Mouse (Mus musculus): ENCODE results near the gene Fes. TPM values are rescaled to one million over a fixed set of nuclear protein-coding genes. Genes with fewer than 3 reads are reported as not detected.

Fes gene
- polyA plus RNA-seq (2012; rRNA removed) = 10.0 and 10.8 TPM in 2 replicates

DNA sequence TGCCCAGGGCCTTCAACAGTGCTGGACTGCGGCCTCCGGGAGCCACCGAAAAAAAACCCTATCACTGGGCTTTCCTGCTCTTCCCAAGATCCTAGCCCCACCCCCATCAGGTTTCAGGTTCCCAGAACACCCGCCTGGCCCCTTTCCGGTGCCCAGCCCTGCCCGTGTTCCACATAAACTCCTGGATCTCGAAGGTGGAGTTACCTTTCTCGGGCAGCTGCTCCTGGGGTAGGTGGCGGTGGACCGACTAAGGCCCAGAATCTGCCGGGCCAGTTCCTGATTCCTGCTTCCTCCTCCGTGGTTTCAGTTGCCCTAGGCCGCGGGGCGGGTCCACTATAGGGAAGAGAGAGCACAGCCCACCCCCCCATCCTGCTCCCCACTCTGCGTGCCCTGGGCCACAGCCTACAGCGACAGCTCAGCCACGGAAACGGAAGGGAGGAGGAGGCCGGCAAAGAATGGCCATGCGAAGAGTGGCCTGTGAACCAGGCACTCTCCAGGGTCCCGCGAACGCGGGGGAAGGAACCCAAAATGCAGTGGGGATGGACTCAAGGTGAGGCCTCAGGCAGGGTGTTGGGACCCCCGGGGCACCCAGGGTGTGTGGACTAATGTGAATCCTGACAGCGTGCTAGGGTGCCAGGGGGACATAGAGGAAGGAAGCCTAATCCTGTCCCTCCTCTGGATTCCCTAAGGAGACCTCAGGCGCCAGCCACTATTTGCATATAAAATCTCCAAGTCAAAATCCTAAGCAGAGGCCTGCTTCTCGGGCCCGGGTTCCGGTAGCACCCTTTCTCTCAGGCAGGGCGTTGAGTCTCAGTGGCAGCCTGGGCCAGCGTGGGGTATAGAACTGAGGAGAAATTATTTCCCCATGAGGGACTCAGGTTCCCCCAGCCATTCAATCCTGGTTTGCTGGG lies at the start of gene Fes:
Gene Fes (minus strand): TSS at position 314 of the 911 bp plus-strand sequence.
- TF ChIP-seq POLR2A (IDR thresholded peaks at IDR 0.05; ENCODE audit: low read depth, low read length) = no peak
- TF ChIP-seq CTCF (conservative IDR thresholded peaks at IDR 0.05; ENCODE audit: insufficient read depth, insufficient read length, low read depth, low read length) = no peak
- Histone ChIP-seq H3K36me3 (ENCODE audit: control insufficient read depth, insufficient read depth, low read length) (peaks cover 4% of the 10 kb centered on the region), H3K4me1 (ENCODE audit: control insufficient read depth, insufficient read depth, low read length) (no peaks in the 10 kb centered on the region), H3K4me3 (ENCODE audit: insufficient read depth, low read depth, low read length) (peak within 1 kb of the TSS; percentile 38), H3K27me3 (replicated peaks; ENCODE audit: control insufficient read depth, insufficient read depth, low read length) (no peaks in the 10 kb centered on the region), H3K27ac (ENCODE audit: insufficient read depth, low read depth, low read length) (peak within 1 kb of the TSS; percentile 86)
- WGBS = 15% methylated on average over 33 of the region's 33 CpGs
- peak; percentile 84 for DNase-seq

DNA sequence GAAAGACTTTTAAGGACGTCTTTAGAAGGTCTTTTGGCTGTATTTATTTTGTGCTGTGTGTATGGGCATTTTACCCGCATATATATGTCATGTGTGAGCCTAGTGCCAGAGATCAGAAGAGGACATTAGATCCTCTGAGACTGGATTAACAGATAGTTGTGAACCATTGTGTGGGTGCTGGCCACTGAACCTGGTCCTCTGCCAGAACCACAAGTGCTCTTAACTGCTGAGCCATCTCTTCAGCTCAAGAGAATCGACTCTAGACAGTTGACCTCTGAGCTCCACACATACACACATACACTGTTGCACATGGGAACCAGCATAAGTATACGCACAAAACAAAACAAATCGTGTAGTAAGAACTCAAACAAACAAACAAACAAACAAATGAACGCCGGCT lies 48.8 kb upstream of the Fes start:
- H3K4me1 ChIP-seq (ENCODE audit: control insufficient read depth, insufficient read depth, low read length) = peaks cover 13% of the 10 kb centered on the region; the same call in 1 of the 2 replicates
- peak; percentile 64 for DNase-seq
- H3K4me3 ChIP-seq (ENCODE audit: insufficient read depth, low read depth, low read length) = no peak overlapping the region
- H3K36me3 ChIP-seq (ENCODE audit: control insufficient read depth, insufficient read depth, low read length) = no peaks in the 10 kb centered on the region
- WGBS = 74% methylated on average over 7 of the region's 7 CpGs
- no peaks in the 10 kb centered on the region for H3K27me3 ChIP-seq (replicated peaks; ENCODE audit: control insufficient read depth, insufficient read depth, low read length)
- no peak for TF ChIP-seq POLR2A (IDR thresholded peaks at IDR 0.05; ENCODE audit: low read depth, low read length)
- no peak for TF ChIP-seq CTCF (conservative IDR thresholded peaks at IDR 0.05; ENCODE audit: insufficient read depth, insufficient read length, low read depth, low read length)
- H3K27ac ChIP-seq (ENCODE audit: insufficient read depth, low read depth, low read length) = no peak overlapping the region

DNA sequence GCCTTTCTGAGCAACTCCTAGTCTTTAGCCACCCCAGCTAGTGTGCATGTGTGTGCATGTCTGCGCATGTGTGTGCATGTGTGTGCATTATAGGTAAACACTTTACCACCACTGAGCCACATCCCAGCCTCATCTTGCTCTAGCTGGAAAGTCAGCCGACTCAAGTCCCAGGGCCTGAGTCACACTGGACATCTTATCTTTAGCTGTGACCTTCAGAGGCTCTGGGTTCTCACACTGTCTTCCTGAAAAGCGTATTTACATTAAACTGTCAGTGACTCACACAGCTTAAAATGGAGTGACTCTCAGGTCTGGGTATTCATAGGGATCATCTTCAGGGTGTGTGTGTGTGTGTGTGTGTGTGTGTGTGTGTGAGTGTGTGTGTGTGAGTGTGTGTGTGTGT lies 47.8 kb upstream of the Fes start:
- no peak overlapping the region for H3K27ac ChIP-seq (ENCODE audit: insufficient read depth, low read depth, low read length)
- no peak for DNase-seq

DNA sequence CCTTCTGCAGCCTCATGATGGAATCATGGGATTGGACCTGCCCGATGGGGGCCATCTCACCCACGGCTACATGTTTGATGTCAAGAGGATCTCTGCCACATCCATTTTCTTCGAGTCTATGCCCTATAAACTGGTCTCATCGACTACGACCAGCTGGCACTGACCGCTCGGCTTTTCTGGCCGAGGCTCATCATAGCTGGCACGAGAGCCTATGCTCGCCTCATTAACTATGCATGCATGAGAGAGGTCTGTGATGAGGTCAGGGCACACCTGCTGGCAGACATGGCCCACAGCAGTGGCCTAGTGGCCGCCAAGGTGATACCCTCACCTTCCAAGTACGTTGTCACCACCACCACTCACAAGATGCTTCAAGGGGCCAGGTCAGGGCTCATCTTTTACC lies 41.9 kb upstream of the Fes start:
- Histone ChIP-seq H3K36me3 (ENCODE audit: control insufficient read depth, insufficient read depth, low read length) (no peaks in the 10 kb centered on the region), H3K27me3 (replicated peaks; ENCODE audit: control insufficient read depth, insufficient read depth, low read length) (no peaks in the 10 kb centered on the region), H3K27ac (ENCODE audit: insufficient read depth, low read depth, low read length) (no peak overlapping the region), H3K4me3 (ENCODE audit: insufficient read depth, low read depth, low read length) (no peak overlapping the region), H3K4me1 (ENCODE audit: control insufficient read depth, insufficient read depth, low read length) (no peaks in the 10 kb centered on the region)
- 49% methylated on average over 12 of the region's 12 CpGs for WGBS
- TF ChIP-seq POLR2A (IDR thresholded peaks at IDR 0.05; ENCODE audit: low read depth, low read length) (no peak), CTCF (conservative IDR thresholded peaks at IDR 0.05; ENCODE audit: insufficient read depth, insufficient read length, low read depth, low read length) (no peak)
- peak; percentile 44 for DNase-seq

More for the DNA sequence above, 47.8 kb upstream of the Fes start:
- 81% methylated on average over 3 of the region's 3 CpGs for WGBS
- no peaks in the 10 kb centered on the region for H3K27me3 ChIP-seq (replicated peaks; ENCODE audit: control insufficient read depth, insufficient read depth, low read length)
- no peak overlapping the region for H3K4me3 ChIP-seq (ENCODE audit: insufficient read depth, low read depth, low read length)
- peaks cover 13% of the 10 kb centered on the region; the same call in 1 of the 2 replicates for H3K4me1 ChIP-seq (ENCODE audit: control insufficient read depth, insufficient read depth, low read length)
- TF ChIP-seq CTCF (conservative IDR thresholded peaks at IDR 0.05; ENCODE audit: insufficient read depth, insufficient read length, low read depth, low read length) (no peak), POLR2A (IDR thresholded peaks at IDR 0.05; ENCODE audit: low read depth, low read length) (no peak)
- no peaks in the 10 kb centered on the region for H3K36me3 ChIP-seq (ENCODE audit: control insufficient read depth, insufficient read depth, low read length)

DNA sequence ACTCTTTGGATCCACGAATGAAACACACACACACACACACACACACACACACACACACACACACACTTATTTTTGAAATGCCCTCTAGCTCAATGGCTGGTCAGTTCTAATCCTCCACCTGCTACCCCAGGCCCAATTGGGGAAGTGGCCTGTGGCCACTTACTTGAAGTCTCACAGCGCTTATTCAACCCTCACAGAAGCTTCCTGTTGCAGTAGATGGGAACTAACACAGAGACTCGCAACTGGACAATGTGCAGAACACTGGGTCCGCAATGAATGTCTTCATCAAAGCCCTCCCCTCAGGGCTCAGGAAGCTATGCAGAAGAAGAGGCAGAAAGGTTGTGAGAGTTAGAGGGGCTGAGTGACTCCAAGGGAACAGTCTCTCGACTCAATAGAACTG lies 40.0 kb upstream of the Fes start:
- no peak for DNase-seq
- 91% methylated on average over 5 of the region's 5 CpGs for WGBS

DNA sequence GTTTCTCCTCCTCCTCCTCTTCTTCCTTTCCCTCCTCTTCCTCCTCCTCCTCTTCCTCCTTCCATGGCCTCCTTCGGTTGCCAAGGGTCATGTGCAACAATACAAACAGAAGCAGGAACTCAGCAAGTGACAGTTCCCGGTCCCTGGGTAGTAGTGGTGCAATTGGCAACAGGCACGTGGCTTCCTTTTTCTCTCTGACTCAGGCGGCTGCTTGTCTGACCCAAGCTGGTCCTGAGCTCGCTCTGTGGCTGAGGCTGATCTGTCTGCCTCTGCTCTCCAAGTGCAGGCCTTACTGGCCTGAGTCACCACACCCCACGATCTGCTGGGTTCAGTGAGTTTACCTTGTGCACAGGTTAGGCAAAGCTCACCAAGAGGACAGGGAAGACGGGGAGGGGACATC lies 38.6 kb upstream of the Fes start:
- H3K4me3 ChIP-seq (ENCODE audit: insufficient read depth, low read depth, low read length) = no peak overlapping the region
- no peak for TF ChIP-seq POLR2A (IDR thresholded peaks at IDR 0.05; ENCODE audit: low read depth, low read length)
- TF ChIP-seq CTCF (conservative IDR thresholded peaks at IDR 0.05; ENCODE audit: insufficient read depth, insufficient read length, low read depth, low read length) = no peak
- H3K36me3 ChIP-seq (ENCODE audit: control insufficient read depth, insufficient read depth, low read length) = no peaks in the 10 kb centered on the region
- WGBS = 60% methylated on average over 7 of the region's 7 CpGs
- H3K27ac ChIP-seq (ENCODE audit: insufficient read depth, low read depth, low read length) = no peak overlapping the region
- peak; percentile 49 for DNase-seq
- no peaks in the 10 kb centered on the region for H3K4me1 ChIP-seq (ENCODE audit: control insufficient read depth, insufficient read depth, low read length)
- H3K27me3 ChIP-seq (replicated peaks; ENCODE audit: control insufficient read depth, insufficient read depth, low read length) = no peaks in the 10 kb centered on the region

More for the DNA sequence above, 40.0 kb upstream of the Fes start:
- Histone ChIP-seq H3K36me3 (ENCODE audit: control insufficient read depth, insufficient read depth, low read length) (no peaks in the 10 kb centered on the region), H3K27ac (ENCODE audit: insufficient read depth, low read depth, low read length) (no peak overlapping the region), H3K4me3 (ENCODE audit: insufficient read depth, low read depth, low read length) (no peak overlapping the region), H3K4me1 (ENCODE audit: control insufficient read depth, insufficient read depth, low read length) (no peaks in the 10 kb centered on the region), H3K27me3 (replicated peaks; ENCODE audit: control insufficient read depth, insufficient read depth, low read length) (no peaks in the 10 kb centered on the region)
- TF ChIP-seq CTCF (conservative IDR thresholded peaks at IDR 0.05; ENCODE audit: insufficient read depth, insufficient read length, low read depth, low read length) (no peak), POLR2A (IDR thresholded peaks at IDR 0.05; ENCODE audit: low read depth, low read length) (no peak)

DNA sequence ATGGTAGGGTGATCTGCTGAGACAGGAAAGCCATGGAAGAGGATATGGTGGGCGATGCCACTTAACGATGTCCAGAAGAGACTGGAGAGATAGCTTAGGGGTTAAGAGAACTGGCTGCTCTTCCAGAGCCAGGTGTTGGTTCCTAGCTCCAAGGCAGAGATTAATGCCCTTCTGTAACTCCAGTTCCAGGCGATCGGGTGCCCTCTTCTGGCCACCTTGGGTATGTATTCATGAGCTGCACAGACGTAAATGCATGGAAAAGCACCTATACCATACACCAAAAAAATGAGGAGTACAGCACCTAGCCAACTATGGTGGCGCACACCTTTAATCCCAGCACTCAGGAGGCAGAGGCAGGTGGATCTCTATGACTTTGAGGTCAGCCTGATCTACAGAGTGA lies 37.0 kb upstream of the Fes start:
- TF ChIP-seq POLR2A (IDR thresholded peaks at IDR 0.05; ENCODE audit: low read depth, low read length) = no peak
- TF ChIP-seq CTCF (conservative IDR thresholded peaks at IDR 0.05; ENCODE audit: insufficient read depth, insufficient read length, low read depth, low read length) = peak; percentile 42
- no peak for DNase-seq

More for the DNA sequence above, 37.0 kb upstream of the Fes start:
- WGBS = 94% methylated on average over 6 of the region's 6 CpGs
- Histone ChIP-seq H3K27ac (ENCODE audit: insufficient read depth, low read depth, low read length) (no peak overlapping the region), H3K4me1 (ENCODE audit: control insufficient read depth, insufficient read depth, low read length) (no peaks in the 10 kb centered on the region), H3K36me3 (ENCODE audit: control insufficient read depth, insufficient read depth, low read length) (no peaks in the 10 kb centered on the region), H3K27me3 (replicated peaks; ENCODE audit: control insufficient read depth, insufficient read depth, low read length) (no peaks in the 10 kb centered on the region), H3K4me3 (ENCODE audit: insufficient read depth, low read depth, low read length) (no peak overlapping the region)

Measured in kidney, adult 2 months (tissue).